Mouse (Mus musculus) midbrain, embryonic 14.5 days (tissue): Measurements from ENCODE around the gene Gna14. TPM values are rescaled to one million over a fixed set of nuclear protein-coding genes. Genes with fewer than 3 reads are reported as not detected.
A peak's percentile ranks its signal among the peaks of the same experiment; 100 is the strongest.

ENCODE experiments used
- ATAC-seq: fragments of 200-750 bp; cut with Nextera tagmentation; 2 replicates; pipeline ENCODE4 v1.8.0; 2017; ENCODE audit warnings: moderate number of reproducible peaks, moderate library complexity; ENCODE audit not compliant: low FRiP score, low TSS enrichment
- DNase-seq: peaks from one replicate; pipeline ENCODE4 v3.0.0-alpha.2; 2015
- H3K27ac ChIP-seq: fragments of 300-500 bp; sonication (generic); replicated peaks from 2 replicates; pipeline ENCODE4 v1.5.1; 2014; ENCODE audit warnings: mild to moderate bottlenecking, low read depth, low read length, moderate library complexity
- H3K27me3 ChIP-seq: fragments of 300-500 bp; sonication (generic); 2 replicates; pipeline ENCODE4 v1.6.1; 2014; ENCODE audit warnings: low read length, control low read depth, mixed read lengths; ENCODE audit not compliant: control insufficient read depth, insufficient read depth
- H3K36me3 ChIP-seq: fragments of 300-500 bp; sonication (generic); 2 replicates; pipeline ENCODE4 v1.6.1; 2014; ENCODE audit warnings: low read length, control low read depth; ENCODE audit not compliant: control insufficient read depth, insufficient read depth
- H3K4me1 ChIP-seq: fragments of 300-500 bp; sonication (generic); 2 replicates; pipeline ENCODE4 v1.6.1; 2014; ENCODE audit warnings: mild to moderate bottlenecking, antibody characterized with exemption, low read length, control low read depth; ENCODE audit not compliant: control insufficient read depth, insufficient read depth
- H3K4me2 ChIP-seq: fragments of 300-500 bp; sonication (generic); 2 replicates; pipeline ENCODE4 v1.6.1; 2014; ENCODE audit warnings: mild to moderate bottlenecking, low read length, moderate library complexity
- H3K4me3 ChIP-seq: fragments of 300-500 bp; sonication (generic); replicated peaks from 2 replicates; pipeline ENCODE4 v1.5.1; 2014; ENCODE audit warnings: low read depth, low read length
- H3K9ac ChIP-seq: fragments of 300-500 bp; sonication (generic); replicated peaks from 2 replicates; pipeline ENCODE4 v1.6.1; 2014; ENCODE audit warnings: mild to moderate bottlenecking, low read length, moderate library complexity
- H3K9me3 ChIP-seq: fragments of 300-500 bp; sonication (generic); 2 replicates; pipeline ENCODE4 v1.6.1; 2016; ENCODE audit warnings: low read length, control low read depth, mixed read lengths; ENCODE audit not compliant: control insufficient read depth
- WGBS: fragments of 180-500 bp; shearing (Covaris S2); extraction: QIAGEN DNeasy Blood & Tissue Kit; methylation state at CpG from one replicate; pipeline ENCODE4 v1.1.7; 2014; 5-methylcytosine and 5-hydroxymethylcytosine counted together
- polyA plus RNA-seq: library from polyadenylated mRNA; unstranded; fragments of >200 nt; fragmentation: Nextera tagmentation; extraction: Ambion mirVana; gene quantifications from 2 replicates; pipeline ENCODE4 v1.2.1, GENCODE M21; 2014

The Gna14 gene
- polyA plus RNA-seq, 1 experiment from 2014 or later: 0.25 TPM

DNA sequence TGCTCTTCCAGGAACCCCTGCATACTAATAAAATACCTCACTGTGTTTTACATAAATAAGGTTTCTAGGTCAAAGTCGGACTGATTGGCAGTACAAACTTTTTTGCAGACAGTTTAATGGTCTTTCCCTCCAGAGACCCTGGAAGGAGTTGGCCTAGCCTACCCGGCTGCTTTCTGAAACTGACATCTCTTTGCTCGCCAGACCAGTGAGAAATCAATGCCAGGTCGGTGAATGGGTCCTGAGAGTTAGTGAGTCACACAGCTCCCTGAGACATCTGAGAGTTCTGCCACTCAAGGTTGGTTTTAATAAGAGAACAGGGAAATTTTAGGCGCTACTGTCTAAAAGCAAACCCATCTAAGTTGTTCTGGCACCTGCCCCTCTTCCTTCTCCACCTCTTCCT lies 49.1 kb downstream of the Gna14 start:
- no peak for DNase-seq
- H3K9ac ChIP-seq: no peak overlapping the region
- H3K4me3 ChIP-seq: no peak overlapping the region
- 70% methylated on average over 5 of the region's 5 CpGs for WGBS
- H3K36me3 ChIP-seq: no peaks in the 10 kb centered on the region
- no peaks in the 10 kb centered on the region for H3K9me3 ChIP-seq
- H3K4me2 ChIP-seq: no peak overlapping the region
- no peaks in the 10 kb centered on the region for H3K27me3 ChIP-seq
- no peaks in the 10 kb centered on the region for H3K4me1 ChIP-seq
- ATAC-seq: no peak
- H3K27ac ChIP-seq: no peak overlapping the region

DNA sequence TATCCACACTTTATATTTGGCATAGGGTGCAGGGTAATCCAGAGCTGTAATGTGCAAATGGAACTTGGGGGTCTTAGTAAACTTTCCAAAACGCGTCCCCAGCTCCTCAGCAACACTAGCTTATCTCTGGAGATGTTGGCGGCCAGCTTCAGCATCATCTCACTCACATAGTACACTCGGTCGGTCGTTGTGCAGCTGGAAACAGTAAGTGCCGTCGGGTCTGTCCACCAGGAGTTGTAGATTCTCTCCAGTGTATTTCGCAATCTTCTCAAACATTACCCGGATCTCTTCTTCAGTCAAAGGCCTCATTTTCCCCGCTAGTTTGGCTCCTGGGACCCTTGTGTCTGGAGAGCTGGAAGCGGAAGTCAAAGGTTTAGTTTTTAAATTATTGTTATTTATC lies 55.2 kb downstream of the Gna14 start:
- 86% methylated on average over 12 of the region's 12 CpGs for WGBS
- H3K36me3 ChIP-seq: no peaks in the 10 kb centered on the region
- DNase-seq: no peak
- no peak overlapping the region for H3K4me2 ChIP-seq
- H3K9ac ChIP-seq: no peak overlapping the region
- no peaks in the 10 kb centered on the region for H3K9me3 ChIP-seq
- H3K4me3 ChIP-seq: no peak overlapping the region
- no peak for ATAC-seq
- H3K4me1 ChIP-seq: 0 out of 2 replicates have a peak, but pooled peaks cover 4% of the 10 kb centered on the region
- H3K27ac ChIP-seq: no peak overlapping the region
- no peaks in the 10 kb centered on the region for H3K27me3 ChIP-seq

DNA sequence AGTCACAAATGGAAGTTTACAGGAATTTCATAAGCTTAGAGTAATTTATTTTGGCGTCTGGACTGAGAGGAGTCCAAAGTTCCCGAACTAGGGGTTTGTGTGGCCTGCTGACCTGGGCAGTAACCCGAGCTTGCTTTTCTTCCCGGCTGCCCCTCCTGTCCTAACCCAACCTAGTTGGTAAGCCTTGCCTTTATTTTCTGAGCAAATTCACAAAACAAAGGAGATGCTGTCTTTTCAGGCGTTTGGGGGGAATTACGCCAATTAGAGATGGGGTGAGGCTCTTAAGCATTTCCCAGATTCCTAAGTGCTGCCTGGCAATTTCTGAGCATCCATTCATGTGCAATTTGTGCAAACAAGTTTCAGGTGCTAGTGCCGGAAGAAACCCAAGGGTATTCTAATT lies 55.9 kb downstream of the Gna14 start:
- H3K27me3 ChIP-seq: no peaks in the 10 kb centered on the region
- H3K9ac ChIP-seq: no peak overlapping the region
- H3K4me2 ChIP-seq: no peak overlapping the region
- no peaks in the 10 kb centered on the region for H3K9me3 ChIP-seq
- WGBS: 34% methylated on average over 7 of the region's 7 CpGs
- ATAC-seq: no peak
- no peaks in the 10 kb centered on the region for H3K36me3 ChIP-seq
- no peak for DNase-seq
- H3K4me3 ChIP-seq: no peak overlapping the region
- H3K27ac ChIP-seq: no peak overlapping the region
- H3K4me1 ChIP-seq: 0 out of 2 replicates have a peak, but pooled peaks cover 4% of the 10 kb centered on the region

DNA sequence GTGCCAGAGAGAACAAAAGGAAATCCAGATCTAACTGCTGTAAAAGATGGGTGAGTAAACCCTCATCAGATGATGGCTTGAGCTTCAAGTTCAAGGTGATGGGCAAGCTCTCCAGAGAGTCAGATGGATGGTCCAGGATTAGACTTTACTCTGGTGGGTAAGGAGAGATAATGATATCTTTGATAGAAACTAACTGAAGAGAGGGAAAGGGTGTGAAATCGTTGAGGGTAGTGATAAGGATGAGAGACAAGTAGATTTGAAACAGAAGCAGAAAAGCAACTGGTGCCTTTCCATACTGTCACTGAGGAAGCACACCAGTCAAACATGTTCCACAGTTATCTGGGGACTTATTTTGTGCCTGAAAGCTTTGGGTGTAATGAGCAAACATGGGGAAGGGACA lies 56.9 kb downstream of the Gna14 start:
- no peaks in the 10 kb centered on the region for H3K27me3 ChIP-seq
- DNase-seq: no peak
- H3K9me3 ChIP-seq: no peaks in the 10 kb centered on the region
- no peak overlapping the region for H3K27ac ChIP-seq
- H3K4me1 ChIP-seq: 0 out of 2 replicates have a peak, but pooled peaks cover 4% of the 10 kb centered on the region
- no peak for ATAC-seq
- no peak overlapping the region for H3K4me2 ChIP-seq
- H3K4me3 ChIP-seq: no peak overlapping the region
- H3K9ac ChIP-seq: no peak overlapping the region
- WGBS: 88% methylated on average over 1 of the region's 1 CpGs
- no peaks in the 10 kb centered on the region for H3K36me3 ChIP-seq

DNA sequence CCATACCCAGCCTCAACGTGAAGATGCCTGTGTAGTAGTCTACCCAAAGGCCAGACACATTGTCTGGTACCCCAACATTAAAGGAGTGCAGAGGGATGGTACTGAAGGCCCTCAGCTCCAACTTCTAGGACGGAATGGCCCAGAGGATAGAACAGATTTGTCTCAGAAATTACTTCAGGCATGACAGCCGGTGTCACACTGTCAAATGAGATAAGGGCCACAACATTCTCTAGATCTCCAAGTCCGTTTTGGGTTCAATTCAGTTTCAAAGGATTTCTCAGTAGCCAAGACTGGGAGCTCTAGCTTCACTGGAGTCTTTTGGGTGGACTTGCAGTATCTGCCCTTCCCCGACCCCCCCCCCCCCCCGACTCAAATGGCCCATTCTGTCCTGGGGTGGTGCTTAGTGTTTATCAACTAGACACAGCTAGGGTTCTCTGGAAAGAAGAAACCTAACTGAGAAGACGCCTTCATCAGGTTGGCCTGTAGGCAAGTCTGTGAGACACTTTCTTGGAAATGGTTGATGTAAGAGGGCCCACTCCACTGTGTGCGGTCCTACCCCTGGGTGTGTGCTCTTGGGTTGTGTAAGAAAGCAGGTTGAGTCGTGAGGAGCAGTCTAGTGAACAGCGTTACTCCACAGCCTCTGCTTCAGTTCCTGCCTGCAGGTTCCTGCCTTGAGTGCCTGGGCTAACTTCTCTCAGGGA lies 59.4 kb downstream of the Gna14 start:
- Histone ChIP-seq H3K9me3 (no peaks in the 10 kb centered on the region), H3K27me3 (no peaks in the 10 kb centered on the region), H3K9ac (no peak overlapping the region), H3K27ac (no peak overlapping the region), H3K36me3 (no peaks in the 10 kb centered on the region), H3K4me1 (0 out of 2 replicates have a peak, but pooled peaks cover 4% of the 10 kb centered on the region), H3K4me2 (no peak overlapping the region), H3K4me3 (no peak overlapping the region)
- ATAC-seq (no peak), DNase-seq (no peak)
- 89% methylated on average over 10 of the region's 10 CpGs for WGBS

DNA sequence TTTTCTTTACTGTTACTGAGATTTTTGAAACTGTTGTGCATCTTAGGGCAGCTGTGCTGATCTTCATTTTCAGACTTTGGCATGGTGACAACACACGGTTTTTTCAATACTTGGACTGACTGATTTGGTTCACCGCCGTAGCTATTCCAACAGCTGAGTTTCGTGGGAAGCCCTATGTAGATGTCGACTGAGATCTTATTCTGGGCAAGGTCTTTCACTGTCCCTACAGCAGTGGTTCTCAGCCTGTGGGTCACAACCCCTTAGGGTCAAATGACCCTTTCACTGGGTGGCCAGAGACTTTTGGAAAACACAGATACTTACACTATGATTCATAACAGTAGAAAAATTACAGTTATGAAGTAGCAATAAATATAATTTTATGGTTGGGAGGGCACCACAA lies 60.5 kb downstream of the Gna14 start:
- H3K36me3 ChIP-seq: no peaks in the 10 kb centered on the region
- 0 out of 2 replicates have a peak, but pooled peaks cover 4% of the 10 kb centered on the region for H3K4me1 ChIP-seq
- DNase-seq (no peak), ATAC-seq (no peak)
- no peaks in the 10 kb centered on the region for H3K9me3 ChIP-seq
- H3K9ac ChIP-seq: no peak overlapping the region
- no peak overlapping the region for H3K27ac ChIP-seq
- no peak overlapping the region for H3K4me2 ChIP-seq
- H3K4me3 ChIP-seq: no peak overlapping the region
- WGBS: 91% methylated on average over 5 of the region's 5 CpGs
- H3K27me3 ChIP-seq: no peaks in the 10 kb centered on the region

DNA sequence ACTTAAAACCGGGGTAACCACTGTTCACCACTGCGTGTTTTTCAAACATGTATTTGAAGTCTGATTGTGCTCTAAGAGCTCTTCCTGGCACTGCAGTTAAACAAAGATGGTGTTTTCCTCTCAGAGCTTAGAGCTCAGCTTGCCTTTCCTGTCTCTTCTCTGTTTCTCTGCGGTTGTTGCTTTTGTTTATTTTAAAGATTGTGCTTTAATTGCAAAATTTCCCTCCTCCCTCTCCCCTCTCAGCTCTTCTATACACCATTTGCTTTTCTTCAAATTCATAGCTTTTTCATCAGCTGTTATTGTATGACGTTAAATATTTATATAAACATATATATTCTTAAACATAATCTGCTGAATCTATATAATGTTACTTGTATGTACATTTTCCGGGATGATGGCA lies 66.5 kb downstream of the Gna14 start:
- ATAC-seq (no peak), DNase-seq (no peak)
- Histone ChIP-seq H3K9ac (no peak overlapping the region), H3K27me3 (no peaks in the 10 kb centered on the region), H3K36me3 (no peaks in the 10 kb centered on the region), H3K9me3 (no peaks in the 10 kb centered on the region), H3K4me1 (peaks cover 12% of the 10 kb centered on the region), H3K4me2 (no peak overlapping the region), H3K4me3 (no peak overlapping the region), H3K27ac (no peak overlapping the region)
- 81% methylated on average over 5 of the region's 5 CpGs for WGBS

DNA sequence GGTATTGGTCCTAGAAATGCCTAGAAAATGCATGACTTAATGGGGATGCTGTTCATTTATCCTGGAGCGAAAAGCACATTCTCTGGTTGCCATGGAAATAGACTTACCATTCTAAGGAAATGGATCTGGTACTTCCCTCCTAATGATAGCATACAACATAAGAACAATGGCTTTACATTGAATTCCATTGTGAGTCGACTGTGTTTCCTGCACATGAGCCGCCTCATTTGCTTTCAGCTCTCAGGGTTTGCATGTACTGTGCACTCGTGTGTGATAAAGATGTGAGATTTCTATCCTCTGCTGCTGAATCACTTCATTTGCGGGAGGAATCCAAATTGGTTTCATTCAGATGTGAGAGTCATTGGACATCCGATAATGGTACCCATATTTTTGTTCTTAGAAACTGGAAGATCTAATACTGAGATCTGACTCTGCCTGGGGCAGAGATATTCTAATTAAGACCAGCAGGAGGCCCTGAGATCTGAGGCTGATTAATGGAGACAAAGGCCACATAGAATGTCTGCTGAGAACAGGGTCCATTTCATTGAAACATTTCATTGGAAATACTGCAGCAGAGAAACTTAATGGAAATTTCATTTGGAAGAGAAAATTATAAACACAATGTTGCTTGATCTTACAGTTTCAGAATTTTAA lies 71.3 kb downstream of the Gna14 start:
- Histone ChIP-seq H3K4me3 (no peak overlapping the region), H3K27me3 (no peaks in the 10 kb centered on the region), H3K9ac (no peak overlapping the region), H3K36me3 (no peaks in the 10 kb centered on the region), H3K27ac (peak overlapping the region; percentile 83), H3K9me3 (peaks cover 3% of the 10 kb centered on the region; the same call in 1 of the 2 replicates), H3K4me2 (no peak overlapping the region), H3K4me1 (peaks cover 15% of the 10 kb centered on the region)
- DNase-seq: peak; percentile 81
- WGBS: 10% methylated on average over 6 of the region's 6 CpGs
- peak; percentile 55; the same call in 1 of the 2 replicates for ATAC-seq
